Mouse (Mus musculus): ENCODE results near the gene Olfr669.
"Not testable (repeated sequence)": the region's sequence is repeated elsewhere in the genome, so short reads cannot be mapped to it uniquely, and the experiment has no call there.

The Olfr669 gene

GRCm38 (mm10) chr7:104933940-104934339, at the start of gene Olfr669:
Gene Olfr669 (plus strand): TSS chr7:104934240.
- in situ Hi-C loops (cut with MboI; ENCODE audit: low sequenced_read_pairs): no loop called here

GRCm38 (mm10) chr7:104895852-104896251, 38.2 kb upstream of the Olfr669 start, which contains the start of gene Olfr666:
Gene Olfr666 (minus strand): TSS chr7:104895952.
- in situ Hi-C loops (cut with MboI; ENCODE audit: low sequenced_read_pairs): no loop called here

- in situ Hi-C loops (cut with MboI; ENCODE audit: low sequenced_read_pairs): no loop called here
Observed at GRCm38 (mm10) chr7:104921382-104921781, 12.7 kb upstream of the Olfr669 start, which contains the start of gene Olfr667. Gene Olfr667 (minus strand): TSS chr7:104921482.

- in situ Hi-C loops (cut with MboI; ENCODE audit: low sequenced_read_pairs): no loop called here
Observed at GRCm38 (mm10) chr7:104927957-104928356, 6.1 kb upstream of the Olfr669 start, which contains the start of gene Olfr668. Gene Olfr668 (minus strand): TSS chr7:104928057.

DNA sequence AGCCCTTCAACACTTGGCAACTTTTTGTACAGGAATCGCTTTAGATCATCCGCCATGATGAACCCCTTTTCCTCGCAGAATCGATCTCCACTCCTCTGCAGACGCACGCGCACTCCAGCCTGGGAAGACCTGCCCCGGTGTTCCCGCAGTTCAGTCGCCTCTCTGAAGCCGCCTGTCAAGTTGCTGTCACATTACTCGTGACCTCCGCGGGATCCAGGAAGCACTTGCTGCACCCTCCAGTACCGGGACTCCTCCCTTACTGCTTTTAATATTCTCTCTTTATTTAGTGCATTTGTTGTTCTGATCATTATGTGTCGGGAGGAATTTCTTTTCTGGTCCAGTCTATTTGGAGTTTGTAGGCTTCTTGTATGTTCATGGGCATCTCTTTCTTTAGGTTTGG, 16.2 kb downstream of the Olfr669 start:
- in situ Hi-C loops (cut with MboI; ENCODE audit: low sequenced_read_pairs): not testable (repeated sequence)

- in situ Hi-C loops (cut with MboI; ENCODE audit: low sequenced_read_pairs): no loop called here
Observed at GRCm38 (mm10) chr7:104962520-104962919, 28.5 kb downstream of the Olfr669 start, which contains the start of gene Olfr670. Gene Olfr670 (minus strand): TSS chr7:104962620.

DNA sequence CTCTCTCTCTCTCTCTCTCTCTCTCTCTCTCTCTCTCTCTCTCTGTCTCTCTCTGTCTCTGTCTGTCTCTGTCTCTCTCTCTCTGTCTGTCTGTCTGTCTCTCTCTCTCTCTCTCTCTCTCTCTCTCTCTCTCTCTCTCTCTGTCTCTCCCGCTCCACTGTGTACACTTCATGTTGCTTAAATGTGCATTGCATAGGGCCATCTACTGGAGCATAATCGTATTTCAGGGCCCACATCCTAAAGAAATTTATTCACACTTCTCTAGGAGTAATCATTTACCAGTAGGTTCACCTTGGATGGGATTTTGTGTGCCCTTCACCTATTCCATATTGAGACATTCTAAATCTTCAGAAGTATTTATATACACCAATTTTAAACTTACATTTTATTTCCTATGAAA, 38.5 kb downstream of the Olfr669 start:
- in situ Hi-C loops (cut with MboI; ENCODE audit: low sequenced_read_pairs): not testable (repeated sequence)

DNA sequence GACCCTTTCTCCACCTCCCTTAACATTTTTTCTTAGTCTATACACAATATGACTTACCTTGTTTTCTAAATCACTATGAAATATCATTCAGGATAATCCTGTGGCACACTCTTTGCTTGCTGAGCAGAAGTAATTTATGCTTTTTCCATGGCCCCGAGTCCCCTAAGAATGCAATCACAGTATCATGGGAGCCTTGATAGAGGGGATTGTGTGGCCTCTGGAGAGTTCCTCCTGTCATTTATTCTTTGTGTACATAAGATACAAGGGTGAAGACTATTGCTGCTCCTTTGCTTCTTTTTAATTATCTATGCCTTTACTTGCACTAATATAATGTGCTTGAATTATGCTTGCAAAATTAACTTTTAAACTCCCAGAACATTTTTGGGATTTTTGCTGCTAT, 45.0 kb downstream of the Olfr669 start, which contains the start of gene Olfr671:
Gene Olfr671, minus strand, starts transcription at position 101 of the 400 bp plus-strand sequence.
- in situ Hi-C loops (cut with MboI; ENCODE audit: low sequenced_read_pairs): no loop called here

All from CH12F3 (cell line).